Mouse (Mus musculus) myocyte (in vitro differentiated cells): ENCODE measurements around the gene Gm7075. TPM values are rescaled to one million over a fixed set of nuclear protein-coding genes. Genes with fewer than 3 reads are reported as not detected.

Source experiments
- H3K27me3 ChIP-seq: one replicate; pipeline ENCODE4 v1.6.1; 2011; ENCODE audit not compliant: control insufficient read depth, insufficient read depth, insufficient read length
- H3K36me3 ChIP-seq: one replicate; pipeline ENCODE4 v1.6.1; 2011; ENCODE audit not compliant: control insufficient read depth, insufficient read depth
- H3K4me2 ChIP-seq: one replicate; pipeline ENCODE4 v1.6.1; 2011; ENCODE audit warnings: low read depth, control low read depth
- H3K4me3 ChIP-seq: one replicate; pipeline ENCODE4 v1.5.1; 2011; ENCODE audit warnings: mild to moderate bottlenecking, control low read depth, moderate library complexity
- H3K79me2 ChIP-seq: one replicate; pipeline ENCODE4 v1.6.1; 2011; ENCODE audit not compliant: control insufficient read depth, insufficient read depth
- H3ac ChIP-seq: one replicate; pipeline ENCODE4 v1.6.1; 2011; ENCODE audit not compliant: control insufficient read depth, insufficient read length
- CEBPB ChIP-seq: IDR thresholded peaks from 2 replicates; pipeline ENCODE4 v1.6.1; 2011; ENCODE audit warnings: mild to moderate bottlenecking, moderate library complexity; ENCODE audit not compliant: poor library complexity, insufficient read depth, severe bottlenecking
- E2F4 ChIP-seq: IDR thresholded peaks from one replicate; pipeline ENCODE4 v1.6.1; 2011; ENCODE audit warnings: mild to moderate bottlenecking, control low read depth, moderate library complexity; ENCODE audit not compliant: insufficient read depth
- MAX ChIP-seq: IDR thresholded peaks from one replicate; pipeline ENCODE4 v1.6.1; 2011; ENCODE audit warnings: low read depth, mild to moderate bottlenecking, control low read depth
- MYOD1 ChIP-seq, 3 experiments: IDR thresholded peaks; one replicate each; pipeline ENCODE4 v1.6.1; 2011; ENCODE audit warnings: control low read depth in 2 of 3, low read depth in 2 of 3, mild to moderate bottlenecking in 2 of 3, moderate library complexity in 1 of 3; ENCODE audit not compliant: insufficient read length in 2 of 3, control insufficient read depth in 1 of 3
- MYOG ChIP-seq, 3 experiments: IDR thresholded peaks; one replicate each; pipeline ENCODE4 v1.6.1; 2011; ENCODE audit warnings: control low read depth in 2 of 3, low read depth in 2 of 3, mild to moderate bottlenecking in 2 of 3; ENCODE audit not compliant: insufficient read length in 2 of 3, control insufficient read depth in 1 of 3, insufficient read depth in 1 of 3
- POLR2A ChIP-seq: IDR thresholded peaks from one replicate; pipeline ENCODE4 v1.6.1; 2011; ENCODE audit warnings: low read depth, mild to moderate bottlenecking, control low read depth, moderate library complexity; ENCODE audit not compliant: insufficient read length
- POLR2AphosphoS2 ChIP-seq: IDR thresholded peaks from one replicate; pipeline ENCODE4 v1.6.1; 2011; ENCODE audit warnings: low read depth, control low read depth; ENCODE audit not compliant: insufficient read length
- REST ChIP-seq: IDR thresholded peaks from one replicate; pipeline ENCODE4 v1.6.1; 2011; ENCODE audit warnings: mild to moderate bottlenecking, control low read depth, moderate library complexity; ENCODE audit not compliant: insufficient read depth, insufficient read length
- SRF ChIP-seq: IDR thresholded peaks from one replicate; pipeline ENCODE4 v1.6.1; 2011; ENCODE audit warnings: low read depth; ENCODE audit not compliant: control insufficient read depth, insufficient read length
- TCF12 ChIP-seq: IDR thresholded peaks from one replicate; pipeline ENCODE4 v1.6.1; 2011; ENCODE audit warnings: mild to moderate bottlenecking, control low read depth; ENCODE audit not compliant: poor library complexity, insufficient read depth, severe bottlenecking
- TCF3 ChIP-seq: IDR thresholded peaks from one replicate; pipeline ENCODE4 v1.6.1; 2011; ENCODE audit warnings: low read depth, control low read depth; ENCODE audit not compliant: insufficient read length
- USF1 ChIP-seq: IDR thresholded peaks from one replicate; pipeline ENCODE4 v1.6.1; 2011; ENCODE audit warnings: low read depth, mild to moderate bottlenecking, control low read depth, moderate library complexity
- polyA plus RNA-seq: library from polyadenylated mRNA; unstranded; fragments of >200 nt; fragmentation: generic; extraction: Trizol; gene quantifications from one replicate; pipeline ENCODE4 v1.2.1, GENCODE M21; 2012; ENCODE audit warnings: missing spikeins

Gene Gm7075
- polyA plus RNA-seq, 1 experiment, result not detected

DNA sequence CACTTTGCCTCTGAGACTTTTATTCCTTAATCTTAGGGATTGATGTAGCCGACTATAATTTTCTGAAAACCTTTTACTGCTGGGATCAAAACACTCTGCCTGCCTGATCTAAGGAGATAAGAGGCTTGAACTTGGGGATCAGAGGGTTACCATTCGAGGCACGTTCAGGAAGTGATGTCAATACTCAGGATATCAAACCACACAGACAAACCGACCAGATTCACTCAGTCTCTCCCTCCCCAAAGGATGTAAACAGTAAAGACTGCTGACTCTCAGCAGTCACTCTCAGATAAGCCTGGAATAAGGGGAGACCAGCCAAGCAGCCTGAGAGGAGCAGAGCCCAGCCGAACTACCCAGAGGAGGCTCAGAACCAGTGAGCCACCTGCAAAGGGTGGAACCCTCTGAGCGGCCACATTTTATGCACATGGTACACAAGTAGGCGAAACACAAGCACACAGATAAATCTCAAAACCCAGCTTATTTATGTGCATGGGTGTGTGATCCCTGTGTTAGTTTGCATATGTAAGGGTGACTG is 18.2 kb upstream of the Gm7075 start:
- TF ChIP-seq MYOD1 (IDR thresholded peaks at IDR 0.05; ENCODE audit: control insufficient read depth in 1 of 3, insufficient read length in 2 of 3, low read depth in 2 of 3) (no peak), POLR2AphosphoS2 (no peak), MYOG (IDR thresholded peaks at IDR 0.05; ENCODE audit: control insufficient read depth in 1 of 3, insufficient read depth in 1 of 3, insufficient read length in 2 of 3, low read depth in 2 of 3) (no peak), CEBPB (no peak), REST (no peak), POLR2A (no peak), SRF (no peak), TCF3 (no peak), MAX (no peak), TCF12 (no peak), USF1 (no peak), E2F4 (no peak)
- Histone ChIP-seq H3K4me2 (no peak overlapping the region), H3K36me3 (no peaks in the 10 kb centered on the region), H3K4me3 (no peak overlapping the region), H3K27me3 (no peaks in the 10 kb centered on the region), H3ac (no peak overlapping the region), H3K79me2 (no peaks in the 10 kb centered on the region)

DNA sequence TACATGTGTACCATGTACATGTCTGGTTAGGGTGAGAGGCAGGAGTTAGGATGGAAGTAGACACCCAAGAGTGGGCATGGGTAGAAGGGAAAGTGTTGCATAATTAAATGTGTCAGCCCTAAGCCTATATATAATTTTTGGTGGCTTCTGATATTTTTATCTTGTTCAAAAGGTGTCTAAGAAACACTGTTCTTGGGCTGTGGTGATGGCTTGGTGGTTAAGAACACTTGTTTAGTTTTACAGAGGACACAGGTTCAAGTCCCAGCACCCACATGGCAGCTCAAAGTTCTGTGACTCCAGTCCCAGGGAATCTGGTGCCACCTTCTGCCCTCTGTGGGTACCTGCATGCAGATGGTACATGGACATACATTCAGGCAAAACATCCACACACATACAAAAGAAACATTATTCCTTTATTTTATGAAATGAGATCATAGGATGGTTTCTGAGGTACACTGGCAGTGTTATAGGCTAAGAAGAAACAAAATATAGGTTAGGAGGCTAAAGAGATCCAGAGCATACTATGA is 17.2 kb upstream of the Gm7075 start:
- no peaks in the 10 kb centered on the region for H3K79me2 ChIP-seq
- TF ChIP-seq TCF3 (no peak), REST (no peak), MYOG (IDR thresholded peaks at IDR 0.05; ENCODE audit: control insufficient read depth in 1 of 3, insufficient read depth in 1 of 3, insufficient read length in 2 of 3, low read depth in 2 of 3) (no peak)
- H3ac ChIP-seq, result no peak overlapping the region
- no peaks in the 10 kb centered on the region for H3K27me3 ChIP-seq
- H3K36me3 ChIP-seq, result no peaks in the 10 kb centered on the region
- H3K4me2 ChIP-seq, result no peak overlapping the region
- H3K4me3 ChIP-seq, result no peak overlapping the region

DNA sequence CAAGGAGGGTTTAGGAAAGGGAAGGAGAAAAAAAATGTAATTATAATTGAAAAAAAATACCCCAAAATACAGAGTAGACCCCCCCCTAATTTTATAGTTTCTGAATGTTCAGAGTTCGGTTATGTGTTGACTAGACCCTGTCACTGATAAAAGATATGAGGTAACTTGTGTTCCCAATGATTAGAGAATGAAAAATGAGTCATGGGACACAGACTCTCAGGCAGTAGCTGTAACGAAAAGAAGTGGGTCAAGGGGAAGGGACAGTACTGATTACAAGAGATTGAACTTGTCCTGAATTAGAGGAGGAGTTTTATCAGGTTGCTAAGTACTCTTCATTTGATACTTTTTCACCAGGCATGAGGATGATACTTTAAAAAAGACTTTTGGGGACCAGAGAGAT is 11.3 kb upstream of the Gm7075 start:
- H3K79me2 ChIP-seq, result no peaks in the 10 kb centered on the region

DNA sequence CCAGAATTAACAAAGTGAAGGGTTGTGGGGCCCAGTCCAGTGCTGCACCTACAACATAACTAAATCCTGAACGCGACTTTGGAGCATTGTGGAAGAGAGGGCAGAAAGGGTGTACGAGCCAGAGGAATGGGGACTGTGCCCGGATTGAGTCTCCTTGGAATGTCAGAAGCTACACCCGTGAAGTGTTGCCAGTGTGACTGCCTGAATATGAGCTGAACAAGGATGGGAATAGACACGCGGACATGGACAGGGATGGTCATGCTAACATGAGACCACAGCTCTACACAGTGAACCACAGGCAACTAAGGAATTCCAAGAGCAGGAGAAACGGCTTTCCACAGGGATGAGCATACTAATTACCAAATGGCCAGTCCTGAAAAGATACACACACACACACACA is 10.5 kb upstream of the Gm7075 start:
- no peak overlapping the region for H3ac ChIP-seq
- TF ChIP-seq E2F4 (no peak), MYOD1 (IDR thresholded peaks at IDR 0.05; ENCODE audit: control insufficient read depth in 1 of 3, insufficient read length in 2 of 3, low read depth in 2 of 3) (no peak), REST (no peak), POLR2AphosphoS2 (no peak), SRF (no peak), MYOG (IDR thresholded peaks at IDR 0.05; ENCODE audit: control insufficient read depth in 1 of 3, insufficient read depth in 1 of 3, insufficient read length in 2 of 3, low read depth in 2 of 3) (no peak), TCF3 (no peak), POLR2A (no peak), USF1 (no peak), CEBPB (no peak), MAX (no peak), TCF12 (no peak)
- H3K4me2 ChIP-seq, result no peak overlapping the region
- H3K36me3 ChIP-seq, result no peaks in the 10 kb centered on the region
- H3K79me2 ChIP-seq, result no peaks in the 10 kb centered on the region
- H3K4me3 ChIP-seq, result no peak overlapping the region
- H3K27me3 ChIP-seq, result no peaks in the 10 kb centered on the region

More for the DNA sequence above, 11.3 kb upstream of the Gm7075 start:
- TF ChIP-seq MYOD1 (IDR thresholded peaks at IDR 0.05; ENCODE audit: control insufficient read depth in 1 of 3, insufficient read length in 2 of 3, low read depth in 2 of 3) (no peak), MYOG (IDR thresholded peaks at IDR 0.05; ENCODE audit: control insufficient read depth in 1 of 3, insufficient read depth in 1 of 3, insufficient read length in 2 of 3, low read depth in 2 of 3) (no peak), USF1 (no peak), POLR2AphosphoS2 (no peak), POLR2A (no peak)
- no peak overlapping the region for H3K4me2 ChIP-seq
- H3ac ChIP-seq, result no peak overlapping the region
- H3K36me3 ChIP-seq, result no peaks in the 10 kb centered on the region
- no peak overlapping the region for H3K4me3 ChIP-seq
- H3K27me3 ChIP-seq, result no peaks in the 10 kb centered on the region

DNA sequence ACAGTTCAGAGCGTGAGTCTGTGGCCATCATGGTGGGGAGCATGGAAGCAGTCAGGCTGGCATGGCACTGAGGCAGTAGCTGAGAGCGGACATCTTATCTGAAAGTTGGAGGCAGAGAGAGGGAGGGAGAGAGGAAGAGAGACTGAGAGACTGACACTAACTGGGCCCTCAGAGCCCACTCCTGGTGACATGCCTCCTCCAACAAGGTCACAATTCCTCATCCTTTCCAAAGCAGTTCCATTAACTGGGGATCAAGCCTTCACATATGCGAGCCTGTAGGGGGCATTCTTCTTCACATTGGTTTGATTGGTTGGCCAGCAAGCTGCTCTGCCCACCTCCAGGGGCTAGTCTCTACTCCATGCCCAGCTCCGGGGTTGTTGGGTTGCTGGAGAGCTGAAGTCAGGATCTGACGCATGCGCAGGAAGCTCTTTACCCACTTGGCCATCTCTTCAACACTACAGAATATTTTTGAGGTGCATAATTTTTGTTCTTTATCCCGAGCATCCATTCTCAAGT is 9.7 kb upstream of the Gm7075 start:
- Histone ChIP-seq H3K79me2 (no peaks in the 10 kb centered on the region), H3K36me3 (no peaks in the 10 kb centered on the region), H3K4me3 (no peak overlapping the region), H3K27me3 (no peaks in the 10 kb centered on the region), H3ac (no peak overlapping the region), H3K4me2 (no peak overlapping the region)
- TF ChIP-seq SRF (no peak), E2F4 (no peak), MYOG (IDR thresholded peaks at IDR 0.05; ENCODE audit: control insufficient read depth in 1 of 3, insufficient read depth in 1 of 3, insufficient read length in 2 of 3, low read depth in 2 of 3) (no peak), MAX (no peak), USF1 (no peak), CEBPB (no peak), MYOD1 (IDR thresholded peaks at IDR 0.05; ENCODE audit: control insufficient read depth in 1 of 3, insufficient read length in 2 of 3, low read depth in 2 of 3) (no peak), POLR2A (no peak), REST (no peak), TCF3 (no peak), POLR2AphosphoS2 (no peak), TCF12 (no peak)
